Mouse (Mus musculus) midbrain, embryonic 14.5 days (tissue): ENCODE measurements at regions not wholly inside any gene's neighbourhood (a gene's known extent, or its start where the extent isn't known, plus 50 kb on each side); places are given as distances from the start of the nearest gene placed in this dataset.

Experiments
- ATAC-seq: fragments of 200-750 bp; cut with Nextera tagmentation; 2 replicates; pipeline ENCODE4 v1.8.0; 2017; ENCODE audit warnings: moderate number of reproducible peaks, moderate library complexity; ENCODE audit not compliant: low FRiP score, low TSS enrichment
- DNase-seq: peaks from one replicate; pipeline ENCODE4 v3.0.0-alpha.2; 2015
- H3K27ac ChIP-seq: fragments of 300-500 bp; sonication (generic); replicated peaks from 2 replicates; pipeline ENCODE4 v1.5.1; 2014; ENCODE audit warnings: mild to moderate bottlenecking, low read depth, low read length, moderate library complexity
- H3K27me3 ChIP-seq: fragments of 300-500 bp; sonication (generic); 2 replicates; pipeline ENCODE4 v1.6.1; 2014; ENCODE audit warnings: low read length, control low read depth, mixed read lengths; ENCODE audit not compliant: control insufficient read depth, insufficient read depth
- H3K36me3 ChIP-seq: fragments of 300-500 bp; sonication (generic); 2 replicates; pipeline ENCODE4 v1.6.1; 2014; ENCODE audit warnings: low read length, control low read depth; ENCODE audit not compliant: control insufficient read depth, insufficient read depth
- H3K4me1 ChIP-seq: fragments of 300-500 bp; sonication (generic); 2 replicates; pipeline ENCODE4 v1.6.1; 2014; ENCODE audit warnings: mild to moderate bottlenecking, antibody characterized with exemption, low read length, control low read depth; ENCODE audit not compliant: control insufficient read depth, insufficient read depth
- H3K4me2 ChIP-seq: fragments of 300-500 bp; sonication (generic); 2 replicates; pipeline ENCODE4 v1.6.1; 2014; ENCODE audit warnings: mild to moderate bottlenecking, low read length, moderate library complexity
- H3K4me3 ChIP-seq: fragments of 300-500 bp; sonication (generic); replicated peaks from 2 replicates; pipeline ENCODE4 v1.5.1; 2014; ENCODE audit warnings: low read depth, low read length
- H3K9ac ChIP-seq: fragments of 300-500 bp; sonication (generic); replicated peaks from 2 replicates; pipeline ENCODE4 v1.6.1; 2014; ENCODE audit warnings: mild to moderate bottlenecking, low read length, moderate library complexity
- H3K9me3 ChIP-seq: fragments of 300-500 bp; sonication (generic); 2 replicates; pipeline ENCODE4 v1.6.1; 2016; ENCODE audit warnings: low read length, control low read depth, mixed read lengths; ENCODE audit not compliant: control insufficient read depth
- WGBS: fragments of 180-500 bp; shearing (Covaris S2); extraction: QIAGEN DNeasy Blood & Tissue Kit; methylation state at CpG from one replicate; pipeline ENCODE4 v1.1.7; 2014; 5-methylcytosine and 5-hydroxymethylcytosine counted together

DNA sequence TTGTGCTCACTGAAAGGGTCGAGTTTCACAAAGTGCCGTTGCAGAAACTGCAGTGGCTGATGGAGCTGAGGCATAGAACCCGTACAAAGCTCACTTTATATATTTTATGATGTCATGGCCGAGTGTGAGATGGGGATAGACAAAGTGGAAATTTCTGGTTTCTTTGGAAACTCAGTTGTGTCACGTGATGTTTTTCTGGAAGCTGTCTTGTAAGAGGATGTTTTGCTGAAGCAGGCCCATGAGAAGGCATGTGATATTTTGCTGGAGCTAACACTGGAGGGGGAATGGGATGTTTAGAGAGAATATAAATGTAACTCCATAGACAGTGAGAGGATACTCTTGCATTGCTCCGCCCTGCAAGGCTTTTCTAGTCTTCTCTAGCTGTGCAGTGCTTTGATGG lies 311.7 kb downstream of the Tmem132b start:
- ATAC-seq (no peak), DNase-seq (no peak)
- Histone ChIP-seq H3K4me3 (no peak overlapping the region), H3K9me3 (no peaks in the 10 kb centered on the region), H3K27ac (no peak overlapping the region), H3K9ac (no peak overlapping the region), H3K36me3 (no peaks in the 10 kb centered on the region), H3K4me2 (no peak overlapping the region), H3K27me3 (no peaks in the 10 kb centered on the region), H3K4me1 (no peaks in the 10 kb centered on the region)
- 81% methylated on average over 6 of the region's 6 CpGs for WGBS

DNA sequence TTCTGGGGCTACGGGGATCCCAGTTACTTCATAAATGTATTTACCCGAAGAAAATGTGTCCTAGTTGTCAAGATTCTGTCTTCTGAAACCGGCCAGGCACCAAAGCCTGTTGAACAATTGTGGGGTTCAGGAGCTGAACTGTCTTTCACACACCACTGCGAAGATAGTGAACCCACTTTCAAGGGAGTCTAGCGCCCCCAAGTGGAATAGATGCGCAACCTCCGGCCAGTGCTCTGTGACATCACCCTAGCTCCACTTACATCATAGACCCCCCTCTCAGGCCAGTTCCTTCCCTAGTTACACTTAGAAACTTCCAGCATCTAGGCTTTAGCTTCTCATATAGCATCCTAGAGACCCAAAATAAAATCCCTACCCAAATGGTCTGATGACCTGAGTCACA lies 318.1 kb downstream of the Tmem132b start:
- 88% methylated on average over 7 of the region's 7 CpGs for WGBS
- Histone ChIP-seq H3K4me3 (no peak overlapping the region), H3K4me1 (no peaks in the 10 kb centered on the region), H3K27me3 (no peaks in the 10 kb centered on the region), H3K36me3 (no peaks in the 10 kb centered on the region), H3K9me3 (no peaks in the 10 kb centered on the region), H3K27ac (no peak overlapping the region), H3K9ac (no peak overlapping the region), H3K4me2 (no peak overlapping the region)
- no peak for DNase-seq
- ATAC-seq: no peak

DNA sequence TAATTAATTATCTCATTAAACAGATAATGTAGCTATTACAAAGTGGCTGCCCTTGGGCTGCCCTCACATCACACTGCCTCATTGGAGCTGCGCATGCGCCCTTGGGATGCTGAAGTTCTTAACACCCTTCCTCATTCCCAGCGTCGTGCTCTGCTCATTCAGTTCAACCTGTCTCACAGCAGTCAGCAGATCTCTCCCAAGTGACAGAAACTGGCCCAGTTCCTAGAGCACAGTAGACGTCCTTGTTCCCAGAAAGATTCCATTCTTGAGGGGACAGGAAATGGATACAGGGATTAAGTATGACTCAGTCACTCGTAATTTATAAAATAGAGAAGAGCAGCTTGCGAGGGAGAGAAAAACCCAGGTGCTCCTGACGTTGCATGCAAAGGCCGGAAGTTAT lies 344.7 kb downstream of the Tmem132b start:
- DNase-seq: no peak
- no peak for ATAC-seq
- H3K36me3 ChIP-seq: no peaks in the 10 kb centered on the region
- H3K9me3 ChIP-seq: no peaks in the 10 kb centered on the region
- 79% methylated on average over 9 of the region's 9 CpGs for WGBS
- no peaks in the 10 kb centered on the region for H3K27me3 ChIP-seq
- no peaks in the 10 kb centered on the region for H3K4me1 ChIP-seq
- H3K4me3 ChIP-seq: no peak overlapping the region
- H3K27ac ChIP-seq: no peak overlapping the region
- H3K9ac ChIP-seq: no peak overlapping the region
- no peak overlapping the region for H3K4me2 ChIP-seq

DNA sequence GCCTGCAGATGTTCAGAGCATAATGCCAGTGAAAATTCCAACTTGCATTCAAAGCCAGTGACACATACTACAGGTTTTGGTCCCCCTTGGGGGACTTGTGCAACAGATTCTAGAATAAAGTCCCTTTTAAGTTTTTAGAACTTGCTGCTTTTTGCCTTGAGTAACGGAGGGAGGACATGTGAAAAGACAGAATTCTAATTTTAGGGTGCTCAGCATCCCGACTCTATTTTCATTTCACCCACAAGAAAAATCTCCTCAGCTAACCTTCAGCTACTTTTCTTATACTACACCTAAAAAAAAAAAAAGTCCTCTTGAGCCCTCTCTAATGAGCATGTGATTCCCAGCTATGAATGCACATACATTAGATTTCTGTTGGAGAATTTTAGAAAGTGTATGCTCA lies 357.3 kb downstream of the Tmem132b start:
- no peak for ATAC-seq
- 85% methylated on average over 2 of the region's 2 CpGs for WGBS
- Histone ChIP-seq H3K4me1 (no peaks in the 10 kb centered on the region), H3K36me3 (no peaks in the 10 kb centered on the region), H3K9ac (no peak overlapping the region), H3K9me3 (no peaks in the 10 kb centered on the region), H3K4me2 (no peak overlapping the region), H3K27ac (no peak overlapping the region), H3K4me3 (no peak overlapping the region), H3K27me3 (no peaks in the 10 kb centered on the region)
- DNase-seq: no peak

DNA sequence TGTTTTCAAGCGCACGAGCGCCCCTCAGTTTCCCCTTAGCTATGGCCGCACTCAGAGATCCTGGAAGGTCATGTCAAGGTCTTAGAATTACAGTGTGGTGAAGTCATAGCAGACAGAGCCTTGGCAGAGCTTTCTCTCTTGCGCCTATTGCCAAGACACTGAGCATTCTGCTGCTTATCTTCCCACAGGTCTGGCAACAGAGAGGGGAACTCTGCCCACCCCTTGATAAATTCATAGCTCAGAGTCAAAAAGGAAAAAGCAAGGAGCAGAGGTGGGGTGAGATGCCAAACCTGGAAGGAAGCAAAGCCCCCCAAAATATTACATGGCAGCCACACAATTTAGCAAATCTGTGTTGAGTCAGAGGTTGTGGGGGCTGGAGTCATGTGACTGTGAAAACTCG lies 362.3 kb downstream of the Tmem132b start:
- no peak overlapping the region for H3K4me2 ChIP-seq
- no peaks in the 10 kb centered on the region for H3K4me1 ChIP-seq
- DNase-seq: no peak
- WGBS: 94% methylated on average over 6 of the region's 6 CpGs
- no peak for ATAC-seq
- no peak overlapping the region for H3K9ac ChIP-seq
- no peak overlapping the region for H3K27ac ChIP-seq
- no peaks in the 10 kb centered on the region for H3K36me3 ChIP-seq
- no peaks in the 10 kb centered on the region for H3K27me3 ChIP-seq
- no peak overlapping the region for H3K4me3 ChIP-seq
- no peaks in the 10 kb centered on the region for H3K9me3 ChIP-seq

DNA sequence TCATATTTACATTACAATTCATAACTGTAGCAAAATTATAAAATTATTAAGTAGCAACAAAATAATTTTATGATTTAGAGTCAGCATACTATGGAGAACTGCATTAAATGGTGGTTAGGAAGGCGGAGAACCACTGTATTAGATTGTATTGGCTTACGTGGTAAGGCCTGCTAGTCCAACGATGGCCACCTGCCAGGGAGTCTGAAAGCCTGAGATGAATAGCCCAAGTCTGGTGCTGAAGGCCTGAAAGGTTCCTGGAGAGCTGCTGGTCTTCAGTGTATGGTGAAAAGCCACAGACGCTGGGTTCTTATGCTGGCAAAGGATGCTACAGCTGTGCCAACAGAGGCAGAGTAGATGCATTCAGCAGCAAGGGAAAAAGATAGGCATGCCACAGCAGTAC lies 370.5 kb downstream of the Tmem132b start:
- ATAC-seq (no peak), DNase-seq (no peak)
- Histone ChIP-seq H3K27me3 (no peaks in the 10 kb centered on the region), H3K9ac (no peak overlapping the region), H3K4me1 (no peaks in the 10 kb centered on the region), H3K4me2 (no peak overlapping the region), H3K36me3 (no peaks in the 10 kb centered on the region), H3K27ac (no peak overlapping the region), H3K9me3 (no peaks in the 10 kb centered on the region), H3K4me3 (no peak overlapping the region)
- 81% methylated on average over 4 of the region's 4 CpGs for WGBS

DNA sequence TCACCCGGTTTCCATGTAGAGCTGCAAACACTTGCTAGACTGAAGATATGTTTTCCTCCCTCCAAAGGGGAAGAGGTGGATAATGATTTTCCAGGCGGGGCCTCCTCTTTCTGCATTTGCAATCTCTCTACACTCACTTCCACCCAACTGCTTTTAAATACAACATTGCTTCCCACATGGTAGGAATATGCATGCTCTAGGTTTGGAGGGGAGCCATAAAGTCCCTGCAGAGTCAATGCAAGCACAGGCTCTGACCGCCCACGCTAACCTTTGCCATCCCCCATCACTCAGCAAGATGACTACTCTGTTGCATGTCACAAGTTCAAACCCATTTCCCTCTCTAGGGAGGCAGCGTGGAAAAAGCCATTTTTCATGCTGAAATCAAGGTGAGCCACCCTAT lies 372.9 kb downstream of the Tmem132b start:
- Histone ChIP-seq H3K4me3 (no peak overlapping the region), H3K4me2 (no peak overlapping the region), H3K27ac (no peak overlapping the region), H3K9ac (no peak overlapping the region), H3K4me1 (no peaks in the 10 kb centered on the region), H3K9me3 (no peaks in the 10 kb centered on the region), H3K36me3 (no peaks in the 10 kb centered on the region), H3K27me3 (no peaks in the 10 kb centered on the region)
- WGBS: 92% methylated on average over 5 of the region's 5 CpGs
- DNase-seq (no peak), ATAC-seq (no peak)

DNA sequence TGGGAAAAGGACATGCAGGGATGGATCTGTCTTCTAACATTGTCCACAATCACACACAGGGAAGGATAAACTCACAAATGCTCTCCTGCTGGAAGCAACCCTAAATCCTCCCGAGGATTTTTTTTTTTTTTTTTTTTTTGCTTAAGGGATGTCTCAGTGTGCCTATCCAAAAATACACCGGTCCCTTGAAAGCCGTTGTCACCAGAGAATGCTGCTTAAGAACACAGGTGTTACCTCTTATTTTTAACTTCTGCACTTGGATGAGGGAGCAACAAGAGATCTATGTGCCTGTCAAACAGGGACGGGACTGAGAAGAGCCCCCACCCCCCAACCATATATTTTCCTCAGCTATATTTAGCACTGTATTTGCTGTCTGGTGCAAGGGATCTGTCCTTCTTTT lies 375.8 kb downstream of the Tmem132b start:
- no peaks in the 10 kb centered on the region for H3K4me1 ChIP-seq
- no peak for DNase-seq
- no peak overlapping the region for H3K4me3 ChIP-seq
- H3K9ac ChIP-seq: no peak overlapping the region
- 89% methylated on average over 4 of the region's 4 CpGs for WGBS
- no peaks in the 10 kb centered on the region for H3K36me3 ChIP-seq
- H3K9me3 ChIP-seq: no peaks in the 10 kb centered on the region
- no peak for ATAC-seq
- no peak overlapping the region for H3K4me2 ChIP-seq
- no peaks in the 10 kb centered on the region for H3K27me3 ChIP-seq
- no peak overlapping the region for H3K27ac ChIP-seq

DNA sequence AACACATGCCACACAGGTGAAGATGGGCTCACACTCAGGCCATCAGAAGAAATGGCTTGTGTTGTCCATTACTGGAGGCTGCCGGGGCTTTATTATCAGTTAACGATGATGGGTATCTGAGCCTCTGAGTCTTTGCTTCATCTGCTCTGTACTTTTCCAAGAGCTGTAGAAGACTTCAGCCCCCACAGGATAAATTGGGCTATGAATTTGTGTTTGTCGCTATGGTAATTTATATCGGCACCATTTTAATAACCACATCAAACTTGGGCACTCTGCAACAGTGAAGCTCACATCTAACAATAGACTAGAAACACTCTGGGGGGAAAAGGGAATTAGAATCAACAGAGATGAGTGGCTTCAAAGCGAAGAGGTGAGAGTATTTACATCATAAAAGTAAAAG lies 376.3 kb downstream of the Tmem132b start:
- DNase-seq (no peak), ATAC-seq (no peak)
- Histone ChIP-seq H3K27me3 (no peaks in the 10 kb centered on the region), H3K9ac (no peak overlapping the region), H3K9me3 (no peaks in the 10 kb centered on the region), H3K4me2 (no peak overlapping the region), H3K4me1 (no peaks in the 10 kb centered on the region), H3K36me3 (no peaks in the 10 kb centered on the region), H3K4me3 (no peak overlapping the region), H3K27ac (no peak overlapping the region)
- 95% methylated on average over 5 of the region's 5 CpGs for WGBS
